Mouse (Mus musculus): ENCODE measurements around the gene Aqp5. TPM values are rescaled to one million over a fixed set of nuclear protein-coding genes. Genes with fewer than 3 reads are reported as not detected.

Gene Aqp5
- not detected in 2 replicates for total RNA-seq (2023)

GRCm38 (mm10) chr15:99590429-99591084 is at the start of gene Aqp5:
Gene Aqp5, plus strand, starts transcription at chr15:99590782.

GRCm38 (mm10) chr15:99578802-99579485 is 11.6 kb upstream of the Aqp5 start, which contains the start of gene Aqp2:
Gene Aqp2, plus strand, starts transcription at chr15:99579055.

GRCm38 (mm10) chr15:99600986-99601822 is 10.6 kb downstream of the Aqp5 start, which contains the start of gene Aqp6:
Gene Aqp6, plus strand, starts transcription at chr15:99601400.

Other genes starting within 250 kb of the Aqp5 start
- gene Fmnl3, start 220.3 kb upstream of the Aqp5 start, total RNA-seq (2023): 62.7 and 87.7 TPM in 2 replicates
- 635 and 663 TPM in 2 replicates for gene Tmbim6, start 197.9 kb upstream of the Aqp5 start, total RNA-seq (2023)
- gene Nckap5l, start 133.0 kb upstream of the Aqp5 start, total RNA-seq (2023): 1.0 and 3.3 TPM in 2 replicates
- 4.1 and 4.9 TPM in 2 replicates for gene Bcdin3d, start 116.1 kb upstream of the Aqp5 start, total RNA-seq (2023)
- 0.60 and 0.79 TPM in 2 replicates for gene Faim2, start 62.6 kb upstream of the Aqp5 start, total RNA-seq (2023)
- gene Aqp2, start 11.7 kb upstream of the Aqp5 start, total RNA-seq (2023): not detected in 2 replicates
- not detected in 2 replicates for gene Aqp6, start 10.6 kb downstream of the Aqp5 start, total RNA-seq (2023)
- 68.7 and 70.9 TPM in 2 replicates for gene Racgap1, start 60.9 kb downstream of the Aqp5 start, total RNA-seq (2023)
- gene Asic1, start 79.6 kb downstream of the Aqp5 start, total RNA-seq (2023): 0.28 TPM in 1 of 2 replicates, not detected in the other
- gene Smarcd1, start 111.3 kb downstream of the Aqp5 start, total RNA-seq (2023): 18.8 and 19.3 TPM in 2 replicates
- gene Gm17349, start 114.7 kb downstream of the Aqp5 start, total RNA-seq (2023): 2.2 and 3.7 TPM in 2 replicates
- gene Gpd1, start 126.7 kb downstream of the Aqp5 start, total RNA-seq (2023): 0.18 and 0.22 TPM in 2 replicates
- gene Cox14, start 134.8 kb downstream of the Aqp5 start, total RNA-seq (2023): 35.1 and 44.7 TPM in 2 replicates
- 25.3 and 30.6 TPM in 2 replicates for gene Cers5, start 182.1 kb downstream of the Aqp5 start, total RNA-seq (2023)

All from neutrophil, adult 65 days (primary cell).